Mouse (Mus musculus) cortical plate, adult 2 months (tissue): ENCODE measurements around the gene Mak.

Experiments used
- CTCF ChIP-seq: fragments of 200-500 bp; IDR thresholded peaks from 2 replicates; pipeline ENCODE4 v1.5.1; 2011; ENCODE audit warnings: mild to moderate bottlenecking, control low read depth, low read length; ENCODE audit not compliant: insufficient read depth; ENCODE audit errors: extremely low read depth
- POLR2A ChIP-seq: fragments of 200-500 bp; IDR thresholded peaks from 2 replicates; pipeline ENCODE4 v1.6.1; 2011; ENCODE audit warnings: mild to moderate bottlenecking, low read length, control low read depth; ENCODE audit not compliant: insufficient read depth; ENCODE audit errors: extremely low read depth

DNA sequence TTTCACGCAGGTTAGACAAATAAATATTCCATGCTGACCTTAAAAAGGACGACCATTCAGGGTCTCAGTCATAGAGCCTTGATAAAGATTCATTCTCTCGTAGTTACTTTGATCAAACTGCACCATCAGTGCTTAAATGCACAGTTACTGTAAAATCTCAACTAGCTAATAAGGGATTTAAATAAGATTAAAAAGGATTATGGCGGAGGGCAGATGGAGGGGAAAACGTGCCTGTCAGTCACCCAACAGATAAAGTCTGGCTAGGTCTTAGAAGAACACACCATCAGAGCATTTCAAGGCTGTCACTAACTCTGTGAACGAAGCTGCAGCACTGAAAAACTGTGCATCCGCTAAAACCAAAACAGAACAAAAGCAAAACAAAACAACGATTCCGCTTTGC lies 1.6 kb downstream of the Mak start:
- TF ChIP-seq POLR2A (no peak), CTCF (no peak)
